Mouse (Mus musculus) CD4-positive, CD25-positive, alpha-beta regulatory T cell, adult 2 months (primary cell): Measurements from ENCODE around the gene Cyp3a57.
"Not testable (repeated sequence)": the region's sequence is repeated elsewhere in the genome, so short reads cannot be mapped to it uniquely, and the experiment has no call there.

Experiments
- DNase-seq: peaks from one replicate; pipeline ENCODE4 v3.0.0-alpha.2; 2012; ENCODE audit warnings: low read depth, low spot score

Gene Cyp3a57

DNA sequence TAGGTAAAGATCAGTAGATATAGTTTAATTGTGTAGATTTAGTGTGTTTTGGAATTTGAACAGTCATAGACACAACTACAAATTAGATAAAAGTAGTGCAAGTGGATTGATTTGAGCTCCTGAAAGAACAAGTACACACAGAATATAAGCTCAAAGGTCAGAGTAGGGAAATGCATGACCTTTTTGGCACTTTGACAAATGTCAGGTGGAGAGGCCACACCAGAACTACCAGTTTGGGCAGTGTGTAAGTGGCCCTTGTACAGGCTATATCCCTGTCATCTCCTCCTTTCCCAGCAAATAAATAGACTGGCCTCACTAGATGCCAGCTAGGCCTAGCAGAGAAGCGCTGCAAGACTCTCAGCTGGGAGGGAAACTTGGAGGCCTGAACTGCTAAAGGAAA, at the start of gene Cyp3a57:
Cyp3a57 (plus strand) TSS at position 339 of the 400 bp plus-strand sequence.
- no peak for DNase-seq

GRCm38 (mm10) chr5:145300469-145300868, 44.6 kb upstream of the Cyp3a57 start:
- DNase-seq: no peak

- DNase-seq: not testable (repeated sequence)
These were observed 43.3 kb upstream of the Cyp3a57 start for GRCm38 (mm10) chr5:145301796-145302195.

DNA sequence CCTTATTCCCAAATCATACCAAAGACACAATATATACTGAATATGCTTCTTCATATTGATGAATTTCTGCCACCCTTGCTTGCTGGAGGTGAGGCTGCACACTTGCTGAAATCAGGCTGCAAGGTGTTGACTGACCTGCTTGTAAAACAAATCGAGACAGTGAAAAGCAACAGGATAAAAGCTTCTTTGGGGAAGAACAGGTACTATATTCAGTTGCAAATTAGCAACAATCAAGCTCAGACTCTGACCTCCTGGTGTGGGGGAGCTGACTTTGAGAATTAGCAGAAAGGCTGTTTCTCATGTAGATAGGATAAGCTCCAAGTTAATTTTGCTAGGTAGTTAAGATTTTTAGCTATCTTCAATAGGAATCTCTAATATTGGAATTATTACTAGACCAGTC, 42.7 kb upstream of the Cyp3a57 start:
- no peak for DNase-seq

- not testable (repeated sequence) for DNase-seq
These were observed 38.1 kb upstream of the Cyp3a57 start for GRCm38 (mm10) chr5:145306953-145307352.

GRCm38 (mm10) chr5:145307811-145308210, 37.3 kb upstream of the Cyp3a57 start:
- not testable (repeated sequence) for DNase-seq

- DNase-seq: no peak
These were observed 31.2 kb upstream of the Cyp3a57 start for GRCm38 (mm10) chr5:145313845-145314244.

GRCm38 (mm10) chr5:145317141-145317540, 27.9 kb upstream of the Cyp3a57 start:
- DNase-seq: no peak

- not testable (repeated sequence) for DNase-seq
These were observed 6.3 kb upstream of the Cyp3a57 start for GRCm38 (mm10) chr5:145338756-145339155.

DNA sequence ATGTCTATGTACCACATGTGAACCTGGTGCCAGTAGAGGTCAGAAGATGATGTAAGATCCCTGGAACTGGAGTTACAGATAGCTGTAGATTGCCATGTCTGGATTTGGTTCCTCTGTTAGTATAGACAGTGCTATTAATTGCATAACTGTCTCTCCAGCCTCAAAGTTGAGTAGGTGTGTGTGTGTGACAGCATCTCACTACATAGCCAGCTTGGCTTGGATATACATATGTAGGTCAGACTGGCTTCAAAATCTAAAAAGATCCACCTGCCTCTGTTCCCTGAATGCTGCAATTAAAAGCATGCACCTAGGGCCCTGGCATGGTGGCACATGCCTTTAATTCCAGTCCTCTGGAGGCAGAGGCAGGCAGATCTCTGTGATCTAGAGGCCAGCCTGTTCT, 4.6 kb downstream of the Cyp3a57 start:
- no peak for DNase-seq

- no peak for DNase-seq
These were observed 8.0 kb downstream of the Cyp3a57 start for GRCm38 (mm10) chr5:145353081-145353480.

GRCm38 (mm10) chr5:145415416-145415815, 70.3 kb downstream of the Cyp3a57 start:
- DNase-seq: not testable (repeated sequence)

GRCm38 (mm10) chr5:145422287-145422686, 77.2 kb downstream of the Cyp3a57 start:
- no peak for DNase-seq

- no peak for DNase-seq
These were observed 85.9 kb downstream of the Cyp3a57 start for GRCm38 (mm10) chr5:145431004-145431403.

- DNase-seq: no peak
These were observed 88.6 kb downstream of the Cyp3a57 start for GRCm38 (mm10) chr5:145433688-145434087.
